Mouse (Mus musculus): ENCODE measurements around the gene Gm2001.
A peak's percentile ranks its signal among the peaks of the same experiment; 100 is the strongest.
"Not testable (repeated sequence)": the region's sequence is repeated elsewhere in the genome, so short reads cannot be mapped to it uniquely, and the experiment has no call there.

Gm2001 gene

GRCm38 (mm10) chr12:87842239-87842638 lies at the start of gene Gm2001:
TSS of gene Gm2001 (minus strand) at chr12:87842339.
- not testable (repeated sequence) for DNase-seq

- not testable (repeated sequence) for DNase-seq
These were observed 31.6 kb upstream of the Gm2001 start, which contains the start of gene Gm2016 for GRCm38 (mm10) chr12:87873772-87874171. TSS of gene Gm2016 (plus strand) at chr12:87874072.

GRCm38 (mm10) chr12:87864048-87864447 lies 21.9 kb upstream of the Gm2001 start:
- not testable (repeated sequence) for DNase-seq

- DNase-seq, result not testable (repeated sequence)
These were observed 21.5 kb upstream of the Gm2001 start for GRCm38 (mm10) chr12:87863638-87864037.

GRCm38 (mm10) chr12:87861740-87862692 lies 19.9 kb upstream of the Gm2001 start:
- peak; percentile 10 for DNase-seq

- DNase-seq, result not testable (repeated sequence)
These were observed 13.9 kb upstream of the Gm2001 start for GRCm38 (mm10) chr12:87856067-87856466.

- not testable (repeated sequence) for DNase-seq
These were observed 8.5 kb upstream of the Gm2001 start for GRCm38 (mm10) chr12:87850657-87851056.

- DNase-seq, result not testable (repeated sequence)
These were observed 25.9 kb downstream of the Gm2001 start, which contains the start of gene BB287469 for GRCm38 (mm10) chr12:87816277-87816676. TSS of gene BB287469 (plus strand) at chr12:87816577.

GRCm38 (mm10) chr12:87797971-87798370 lies 44.2 kb downstream of the Gm2001 start:
- not testable (repeated sequence) for DNase-seq

- not testable (repeated sequence) for DNase-seq
These were observed 46.9 kb downstream of the Gm2001 start, which contains the start of gene Gm21936 for GRCm38 (mm10) chr12:87795212-87795611. TSS of gene Gm21936 (plus strand) at chr12:87795512.
